Mouse (Mus musculus): ENCODE measurements around the gene Olfr1115.
"Not testable (repeated sequence)": the region's sequence is repeated elsewhere in the genome, so short reads cannot be mapped to it uniquely, and the experiment has no call there.

Gene Olfr1115

GRCm38 (mm10) chr2:87247713-87248112 is at the start of gene Olfr1115:
TSS of gene Olfr1115 (plus strand) at chr2:87248013.
- no peak for DNase-seq (ENCODE audit: low spot score)

GRCm38 (mm10) chr2:87208670-87209069 is 39.1 kb upstream of the Olfr1115 start, which contains the start of gene Olfr1113:
TSS of gene Olfr1113 (plus strand) at chr2:87208970.
- no peak for DNase-seq (ENCODE audit: low spot score)

GRCm38 (mm10) chr2:87267234-87267633 is 19.4 kb downstream of the Olfr1115 start, which contains the start of gene Olfr1116:
TSS of gene Olfr1116 (plus strand) at chr2:87267534.
- no peak for DNase-seq (ENCODE audit: low spot score)

GRCm38 (mm10) chr2:87293977-87294376 is 46.2 kb downstream of the Olfr1115 start:
- DNase-seq (ENCODE audit: low spot score): not testable (repeated sequence)

All from embryo, embryonic 10 days (tissue).